Mouse (Mus musculus): ENCODE results near the gene Skap2.

Gene Skap2

GRCm38 (mm10) chr6:51886902-51887431 is 125.4 kb downstream of the Skap2 start:
- DNase-seq = no peak

GRCm38 (mm10) chr6:51882880-51883274 is 129.5 kb downstream of the Skap2 start:
- DNase-seq = no peak

GRCm38 (mm10) chr6:51882266-51882879 is 130.0 kb downstream of the Skap2 start:
- no peak for DNase-seq

GRCm38 (mm10) chr6:51881181-51881968 is 131.0 kb downstream of the Skap2 start:
- no peak for DNase-seq

- DNase-seq = no peak
Observed at GRCm38 (mm10) chr6:51880778-51881177, 131.6 kb downstream of the Skap2 start.

GRCm38 (mm10) chr6:51878551-51878950 is 133.8 kb downstream of the Skap2 start:
- no peak for DNase-seq

- no peak for DNase-seq
Observed at GRCm38 (mm10) chr6:51876841-51877553, 135.4 kb downstream of the Skap2 start.

- no peak for DNase-seq
Observed at GRCm38 (mm10) chr6:51875884-51876626, 136.3 kb downstream of the Skap2 start.

- DNase-seq = no peak
Observed at GRCm38 (mm10) chr6:51874035-51874434, 138.3 kb downstream of the Skap2 start.

GRCm38 (mm10) chr6:51871135-51871534 is 141.2 kb downstream of the Skap2 start:
- no peak for DNase-seq

GRCm38 (mm10) chr6:51870294-51870693 is 142.1 kb downstream of the Skap2 start:
- DNase-seq = no peak

GRCm38 (mm10) chr6:51866596-51866995 is 145.8 kb downstream of the Skap2 start:
- DNase-seq = no peak

- DNase-seq = no peak
Observed at GRCm38 (mm10) chr6:51863508-51863907, 148.8 kb downstream of the Skap2 start.

GRCm38 (mm10) chr6:51860300-51860699 is 152.0 kb downstream of the Skap2 start:
- DNase-seq = no peak

GRCm38 (mm10) chr6:51857821-51858220 is 154.5 kb downstream of the Skap2 start:
- DNase-seq = peak; percentile 98

GRCm38 (mm10) chr6:51853291-51853690 is 159.1 kb downstream of the Skap2 start:
- peak; percentile 57 for DNase-seq

GRCm38 (mm10) chr6:51852643-51853042 is 159.7 kb downstream of the Skap2 start:
- no peak for DNase-seq

- DNase-seq = no peak
Observed at GRCm38 (mm10) chr6:51851544-51851943, 160.8 kb downstream of the Skap2 start.

GRCm38 (mm10) chr6:51850030-51850817 is 162.1 kb downstream of the Skap2 start:
- DNase-seq = no peak

- peak; percentile 63 for DNase-seq
Observed at GRCm38 (mm10) chr6:51849561-51849960, 162.8 kb downstream of the Skap2 start.

GRCm38 (mm10) chr6:51844106-51844505 is 168.2 kb downstream of the Skap2 start:
- DNase-seq = peak; percentile 51

- no peak for DNase-seq
Observed at GRCm38 (mm10) chr6:51843081-51843480, 169.3 kb downstream of the Skap2 start.

All from cerebellum, adult 8-10 months (tissue).